Mouse (Mus musculus): Measurements from ENCODE around the gene Capn8.

The Capn8 gene

DNA sequence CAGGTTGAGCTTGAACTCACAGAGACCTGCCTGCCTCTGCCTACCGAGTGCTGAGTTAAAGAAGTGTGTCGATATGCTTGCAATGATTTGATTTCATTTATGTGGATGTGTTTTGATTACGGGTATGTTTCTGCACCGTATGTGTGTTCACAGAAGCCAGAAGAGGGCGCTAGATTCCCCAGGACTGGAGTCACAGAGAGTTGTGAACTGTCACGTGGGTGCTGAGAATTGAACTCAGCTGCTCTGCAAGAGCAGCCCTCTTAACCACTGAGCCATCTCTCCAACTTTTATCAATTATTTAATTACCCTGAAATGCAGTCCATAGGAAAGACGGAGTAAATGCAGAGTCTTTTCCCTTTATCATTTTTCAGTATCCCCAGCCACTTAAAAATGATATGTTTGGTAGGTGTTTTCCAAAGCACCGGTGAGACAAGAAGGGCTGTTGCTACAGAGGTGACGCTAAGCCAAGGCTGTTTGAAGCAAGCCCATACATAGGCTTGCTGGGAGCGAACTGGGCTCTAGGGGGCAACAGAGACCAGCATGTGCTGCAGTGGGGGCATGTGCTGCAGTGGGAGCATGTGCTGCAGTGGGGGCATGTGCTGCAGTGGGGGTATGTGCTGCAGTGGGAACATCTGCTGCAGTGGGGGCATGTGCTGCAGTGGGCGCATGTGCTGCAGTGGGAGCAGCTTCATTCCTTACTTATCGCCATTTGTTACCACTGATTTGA is 11.0 kb upstream of the Capn8 start:
- DNase-seq (ENCODE audit: low spot score): peak; percentile 43

DNA sequence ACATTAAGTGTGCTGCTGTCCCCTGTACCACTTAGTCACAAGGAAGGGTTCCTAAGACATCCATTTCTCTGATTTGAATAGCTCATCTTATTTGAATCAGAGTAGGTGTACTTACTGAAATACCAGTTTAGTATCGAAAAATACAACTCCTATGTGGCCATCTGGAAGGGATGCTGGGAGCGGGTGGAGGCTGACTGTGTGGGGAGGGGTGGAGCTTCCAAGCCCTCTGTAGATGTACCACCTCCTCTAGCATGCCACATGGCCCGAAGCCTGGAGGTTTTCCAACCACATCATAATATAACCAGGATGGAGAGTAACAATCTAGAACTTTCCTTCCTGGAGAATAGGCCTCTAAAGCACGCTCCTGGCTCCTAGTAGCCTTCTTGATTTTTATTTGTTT is 6.5 kb upstream of the Capn8 start:
- DNase-seq (ENCODE audit: low spot score): no peak

DNA sequence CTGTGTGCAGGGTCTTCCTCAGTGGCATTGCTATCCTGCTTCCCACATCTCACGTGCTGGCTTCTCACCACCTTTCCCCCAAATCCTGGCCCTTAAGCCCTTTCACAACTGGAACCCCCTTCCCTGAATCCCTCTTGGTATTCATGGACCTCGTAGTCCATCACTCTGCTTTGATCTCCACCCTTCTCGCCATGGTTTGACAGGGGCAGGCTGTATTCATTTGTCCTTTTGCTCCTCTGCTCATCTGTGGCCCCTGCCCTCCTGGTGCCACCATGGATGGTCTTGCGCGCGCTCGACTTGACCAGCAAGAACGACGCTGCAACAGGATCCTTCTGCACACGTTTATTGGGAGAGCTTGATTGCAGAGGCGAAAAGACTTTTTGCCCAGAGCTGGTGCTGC is 5.3 kb upstream of the Capn8 start:
- no peak for DNase-seq (ENCODE audit: low spot score)

DNA sequence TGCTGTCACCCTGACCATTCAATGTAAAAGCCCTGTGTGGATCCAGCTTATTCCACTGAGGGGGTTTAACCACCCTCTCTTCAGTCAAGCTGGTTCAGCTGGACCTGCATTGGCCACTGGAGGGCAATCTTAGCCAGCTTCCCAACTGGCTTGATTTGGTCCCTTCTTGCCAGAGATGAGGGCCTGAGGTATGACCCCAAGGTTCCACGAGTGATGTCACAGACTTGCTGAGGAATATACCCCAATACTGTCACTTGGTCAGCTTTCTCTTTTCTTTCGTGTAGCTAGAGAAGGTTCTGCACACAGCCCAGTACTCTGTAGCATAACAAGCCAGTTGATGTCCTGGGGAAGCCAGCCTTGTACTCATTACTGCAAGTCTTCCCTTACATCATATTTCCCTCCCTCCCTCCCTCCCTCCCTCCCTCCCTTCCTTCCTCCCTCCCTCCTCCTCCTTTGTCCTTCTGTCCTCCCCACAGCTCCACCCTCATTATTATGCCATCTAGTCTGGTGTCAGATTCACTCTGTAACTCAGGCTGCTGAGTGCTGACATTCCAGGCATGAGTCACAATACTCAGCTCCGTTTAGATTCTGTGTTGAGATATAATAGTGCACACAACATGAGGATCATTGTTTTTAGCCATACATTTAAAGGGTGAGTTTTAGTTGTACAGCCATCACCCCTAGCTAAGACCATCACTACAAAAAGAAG is 4.3 kb upstream of the Capn8 start:
- no peak for DNase-seq (ENCODE audit: low spot score)

DNA sequence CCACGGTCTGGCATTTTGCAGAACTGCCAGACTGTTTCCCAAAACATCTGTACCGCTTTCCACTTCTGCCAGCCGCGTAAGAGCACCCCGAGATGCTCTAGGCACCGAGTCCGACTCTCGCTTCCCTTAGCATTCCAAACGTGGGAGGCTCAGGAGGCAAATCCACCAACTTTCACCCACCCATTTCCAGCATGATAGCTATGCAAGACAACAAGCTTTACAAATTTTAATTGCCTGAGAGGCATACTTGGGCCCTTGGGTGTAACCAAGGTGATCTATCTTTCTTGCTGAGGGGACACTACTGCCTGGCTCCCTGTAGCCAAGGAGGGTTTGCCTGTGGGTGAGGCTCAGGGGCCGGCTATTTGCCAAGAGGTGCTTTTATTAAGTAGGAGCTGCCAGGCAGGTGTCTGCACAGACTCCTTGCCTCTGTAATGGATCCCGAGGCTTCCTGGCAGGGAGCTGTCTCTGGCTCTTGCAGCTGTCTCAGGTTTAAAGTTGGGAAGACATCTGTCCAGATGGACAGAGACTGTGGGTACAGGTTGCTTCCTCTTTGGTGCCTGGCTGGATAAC is 2.8 kb upstream of the Capn8 start:
- no peak for DNase-seq (ENCODE audit: low spot score)

DNA sequence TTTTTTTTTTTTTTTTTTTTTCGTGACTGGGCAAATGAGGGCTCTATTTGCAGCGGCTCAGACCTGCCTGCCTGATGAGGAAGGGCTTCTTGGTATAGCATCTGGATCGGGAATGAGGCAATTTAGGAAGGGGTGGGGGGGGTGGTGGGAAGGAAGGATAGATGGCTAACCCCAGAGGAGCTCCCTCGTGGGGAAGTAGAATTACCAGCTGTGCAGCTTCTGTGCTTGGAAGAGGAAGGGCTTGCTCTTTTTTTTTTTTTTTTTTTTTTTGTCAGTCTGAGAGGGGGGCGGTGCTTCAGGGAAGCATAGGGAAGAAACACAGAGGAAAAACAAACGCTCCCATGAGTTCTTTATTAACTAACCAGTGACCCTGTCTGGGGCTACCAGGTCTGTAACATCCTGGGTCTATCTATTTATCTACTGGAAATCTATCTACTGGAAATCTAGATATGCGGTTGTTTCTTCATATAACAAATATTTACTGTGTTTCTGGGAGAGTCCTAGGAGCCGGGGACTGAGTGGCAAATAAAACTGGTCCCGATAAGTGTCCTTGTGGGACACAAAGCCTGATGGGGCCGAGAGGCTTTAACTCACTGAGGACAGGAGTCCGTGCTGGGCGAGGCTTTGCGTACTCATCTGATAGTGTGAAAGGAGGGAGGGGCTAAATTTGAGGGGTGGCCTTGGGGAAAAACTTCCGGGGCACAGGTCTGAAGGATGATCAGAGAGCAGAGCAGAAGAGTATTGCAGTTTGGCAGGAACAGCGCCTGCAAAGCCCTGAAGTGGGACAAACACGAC is 2.0 kb upstream of the Capn8 start:
- no peak for DNase-seq (ENCODE audit: low spot score)

DNA sequence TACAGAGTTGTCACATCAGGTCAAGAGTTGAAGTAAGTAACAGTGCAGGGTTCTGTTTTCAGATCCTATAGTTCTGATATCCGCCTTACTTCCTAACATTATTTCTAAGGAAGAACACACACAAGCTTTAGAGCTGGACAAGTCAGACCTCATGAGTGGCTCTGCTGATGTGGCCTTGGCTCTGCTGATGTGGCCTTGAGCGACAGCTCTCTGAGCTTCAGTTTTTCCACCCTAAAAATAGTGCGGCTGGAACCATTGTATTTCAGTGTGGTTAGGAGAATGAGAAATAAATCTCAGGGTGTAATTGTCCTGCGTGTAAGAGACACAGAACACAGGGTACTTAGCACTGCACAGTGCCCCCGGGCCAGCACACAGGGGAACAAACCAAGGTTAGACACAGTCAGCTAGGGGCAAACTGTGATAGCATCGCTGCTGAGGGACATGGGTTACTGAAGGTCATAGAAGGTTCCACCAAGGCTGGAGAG is 586 bp downstream of the Capn8 start:
- DNase-seq (ENCODE audit: low spot score): no peak

DNA sequence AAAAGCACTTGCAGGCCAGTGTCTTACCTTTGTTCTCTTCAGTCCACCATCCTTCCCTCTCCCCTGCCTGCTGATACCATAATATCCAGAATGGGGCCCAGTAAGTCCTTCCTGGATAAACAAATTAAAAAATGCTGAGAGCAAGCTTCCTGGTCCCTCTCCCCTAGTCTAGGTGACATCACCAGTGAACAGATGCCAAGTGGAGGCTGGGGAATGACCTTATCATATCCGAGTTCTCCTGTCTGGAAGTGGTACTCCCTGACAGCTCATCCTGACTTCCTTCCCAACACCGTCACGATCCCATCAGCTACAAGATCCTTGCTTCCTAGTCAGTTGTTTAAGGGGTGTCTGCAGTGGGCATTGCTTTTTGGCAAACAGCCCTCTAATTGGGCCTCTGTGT is 6.3 kb downstream of the Capn8 start:
- DNase-seq (ENCODE audit: low spot score): no peak

DNA sequence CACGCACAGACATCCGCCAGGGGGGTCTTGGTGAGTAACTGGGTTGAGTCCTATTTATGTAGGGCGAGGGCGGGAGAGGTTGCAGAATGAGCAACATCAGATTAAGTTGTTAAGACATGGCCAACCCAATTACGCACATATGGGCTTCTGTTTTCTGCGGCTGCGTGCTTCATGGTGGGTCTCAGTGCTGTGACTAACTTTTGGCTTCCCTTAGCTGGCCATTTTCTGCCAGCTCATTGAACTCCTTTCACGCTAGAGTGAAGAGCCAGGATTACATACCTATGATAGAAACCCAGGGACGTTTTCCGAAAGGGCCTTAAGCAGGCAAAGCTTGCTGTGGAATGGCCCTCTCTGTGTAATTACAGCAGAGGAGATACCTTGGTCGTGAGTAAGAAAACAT is 7.2 kb downstream of the Capn8 start:
- no peak for DNase-seq (ENCODE audit: low spot score)

DNA sequence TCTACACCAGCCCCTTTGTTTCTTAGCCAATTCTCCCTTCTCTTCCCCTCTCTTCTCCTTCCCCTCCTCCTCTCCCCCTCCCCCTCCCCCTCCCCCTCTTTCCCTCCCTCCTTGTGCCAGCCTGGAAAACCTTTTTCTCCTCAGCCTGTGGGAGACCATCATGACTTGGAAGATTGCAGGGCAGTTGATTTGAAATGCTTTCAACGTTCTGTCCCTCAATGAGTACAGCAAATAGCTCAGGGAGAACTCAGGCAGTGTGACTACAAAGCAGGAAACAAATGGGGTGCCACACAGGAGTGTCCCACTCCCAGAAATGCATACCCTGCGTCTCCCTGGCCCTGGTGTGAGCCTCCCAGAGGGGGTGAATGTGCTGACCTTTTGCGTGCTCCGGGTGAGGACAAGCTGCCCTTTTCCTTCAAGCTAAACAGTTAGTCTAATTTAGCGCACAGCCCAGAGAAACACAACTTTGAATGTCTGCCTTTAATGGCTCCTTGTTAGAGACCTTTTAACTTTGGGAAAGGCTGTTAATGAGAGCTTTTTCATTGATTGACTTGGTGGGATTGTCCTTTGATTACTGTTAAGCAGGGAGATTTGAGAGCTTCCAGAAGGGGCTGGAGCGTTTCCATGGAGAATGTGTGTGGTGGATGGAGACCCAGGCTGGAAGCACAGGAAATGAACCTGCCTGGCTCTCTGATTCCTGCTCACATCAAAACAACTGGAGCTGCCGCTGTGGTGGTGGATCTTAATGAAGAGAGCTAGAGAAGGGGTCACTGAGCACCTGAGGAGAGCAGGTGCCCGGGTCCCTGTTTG is 9.3 kb downstream of the Capn8 start:
- DNase-seq (ENCODE audit: low spot score): no peak

DNA sequence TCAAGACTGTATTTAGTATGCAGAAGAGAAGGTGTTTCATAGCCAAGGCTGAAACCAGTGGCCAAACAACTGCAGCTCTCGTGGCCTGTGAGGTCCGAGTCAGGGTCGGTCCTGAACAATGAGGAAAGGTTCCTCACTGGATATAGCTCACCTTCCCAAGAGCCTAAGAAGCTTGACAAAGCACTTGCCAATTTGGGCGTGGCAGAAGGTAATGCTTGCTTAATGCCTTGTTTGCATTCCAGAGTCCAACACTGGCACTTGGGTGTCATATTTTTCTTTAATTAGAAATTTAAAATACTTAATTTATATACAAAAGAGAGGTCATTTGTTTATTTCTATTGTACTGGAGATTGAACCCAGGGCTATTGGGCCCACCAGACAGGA is 9.9 kb downstream of the Capn8 start:
- no peak for DNase-seq (ENCODE audit: low spot score)

DNA sequence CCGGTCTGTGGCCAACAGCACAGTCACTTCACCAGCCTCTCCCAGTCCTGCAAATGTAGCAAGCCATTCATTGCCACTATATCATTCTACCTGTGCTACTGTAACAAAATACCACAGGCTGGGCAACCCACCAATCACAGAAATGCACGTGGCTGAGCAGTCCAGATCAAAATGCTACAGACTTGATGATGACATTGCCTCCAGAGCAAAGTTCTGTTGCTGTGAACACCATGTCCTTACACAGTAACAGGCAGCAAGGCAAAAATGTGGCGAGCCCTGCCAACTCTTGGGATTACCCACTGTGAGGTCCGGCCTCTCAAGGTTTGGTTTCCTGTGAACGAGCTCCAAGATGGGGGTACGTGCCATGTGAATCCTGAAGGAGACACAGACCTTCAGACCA is 19.4 kb downstream of the Capn8 start:
- no peak for DNase-seq (ENCODE audit: low spot score)

DNA sequence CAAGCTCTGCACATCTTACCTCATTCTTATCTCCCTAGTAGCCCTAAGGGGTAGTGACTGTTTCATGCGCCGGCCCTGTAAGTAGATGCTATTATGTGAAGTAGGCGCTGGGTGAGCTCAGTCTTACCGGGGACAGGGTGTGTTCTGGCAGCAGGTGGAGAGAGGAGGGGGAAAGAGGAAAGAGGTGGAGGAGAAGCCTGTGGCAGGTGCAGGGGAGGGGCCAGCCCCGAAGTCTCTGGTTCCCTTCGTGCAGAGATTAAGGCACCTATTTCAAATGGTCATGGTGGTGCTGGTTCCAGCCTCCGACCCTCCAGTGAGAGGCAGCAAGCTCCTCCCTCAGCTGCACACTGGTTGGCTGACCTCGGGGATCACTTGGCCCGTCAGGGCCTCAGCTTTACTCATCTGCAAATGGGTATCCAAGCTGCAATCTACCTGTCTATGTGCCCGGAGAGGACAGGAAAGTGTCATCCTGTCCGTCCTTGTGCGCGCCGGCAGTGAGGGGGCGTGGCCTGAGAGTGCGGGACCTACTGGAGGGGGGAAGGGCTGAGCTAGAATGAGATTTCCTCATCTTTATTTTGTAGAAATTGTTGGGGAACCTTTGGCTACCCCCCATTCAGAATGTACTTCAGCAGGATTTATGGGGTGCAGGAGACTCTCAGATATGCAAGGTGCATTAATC is 20.5 kb downstream of the Capn8 start:
- DNase-seq (ENCODE audit: low spot score): no peak

DNA sequence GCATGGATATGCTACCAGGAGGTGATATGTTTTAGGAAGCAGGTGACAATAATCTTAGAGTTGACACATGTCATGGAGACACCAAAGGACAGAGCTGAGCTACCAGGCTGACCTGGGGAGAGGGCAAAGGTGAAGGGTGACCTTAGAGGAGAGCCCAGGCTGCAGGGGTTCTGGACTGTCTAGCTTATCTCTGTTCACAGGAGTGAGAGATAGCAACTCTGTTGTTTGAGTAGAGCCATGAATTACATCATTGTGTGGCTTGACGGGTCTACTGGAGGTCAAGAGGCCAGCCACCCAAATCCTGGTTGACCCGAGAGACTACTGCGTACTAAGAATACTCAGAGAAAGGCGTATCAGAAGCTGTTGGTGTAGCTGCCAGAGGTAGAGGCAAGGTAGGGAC is 22.9 kb downstream of the Capn8 start:
- no peak for DNase-seq (ENCODE audit: low spot score)

DNA sequence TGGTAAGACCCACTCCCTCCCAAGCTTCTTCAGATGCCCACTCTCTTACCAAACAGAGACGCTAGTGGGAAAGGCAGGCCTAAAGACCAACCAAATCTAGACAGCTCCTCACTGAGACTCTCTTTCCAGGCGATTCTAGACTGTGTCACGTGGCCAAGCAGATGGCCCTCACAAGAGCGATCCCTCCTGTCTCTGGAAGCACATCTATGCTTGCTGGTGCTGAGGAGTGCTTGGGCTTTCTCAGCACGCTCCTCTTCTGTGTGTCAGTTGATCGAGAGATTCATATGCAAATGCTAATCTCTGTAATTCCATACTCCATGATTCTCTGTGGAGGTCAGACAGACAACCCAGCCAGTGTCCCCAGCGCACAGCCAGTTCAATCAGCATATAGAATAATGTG is 26.7 kb downstream of the Capn8 start:
- DNase-seq (ENCODE audit: low spot score): no peak

DNA sequence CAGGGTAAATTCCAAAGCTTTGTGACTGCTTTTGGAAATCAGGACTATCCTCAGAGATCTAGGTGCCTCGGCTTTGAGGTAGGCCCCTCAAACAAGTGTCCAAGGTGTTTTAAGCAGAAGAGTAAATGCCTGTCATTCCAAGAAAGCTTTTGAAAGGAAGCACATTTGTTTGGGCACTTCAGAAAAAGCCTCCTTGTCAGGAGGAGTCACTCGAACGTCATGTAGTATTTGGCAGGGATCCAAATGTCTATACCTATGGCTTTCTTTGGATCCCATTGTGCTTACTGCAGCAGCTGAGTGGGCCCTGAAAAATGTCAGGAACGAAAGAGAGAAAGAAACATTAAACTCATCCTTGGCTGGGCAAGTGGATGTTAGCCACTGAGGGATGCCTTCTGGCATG is 27.6 kb downstream of the Capn8 start:
- DNase-seq (ENCODE audit: low spot score): no peak

DNA sequence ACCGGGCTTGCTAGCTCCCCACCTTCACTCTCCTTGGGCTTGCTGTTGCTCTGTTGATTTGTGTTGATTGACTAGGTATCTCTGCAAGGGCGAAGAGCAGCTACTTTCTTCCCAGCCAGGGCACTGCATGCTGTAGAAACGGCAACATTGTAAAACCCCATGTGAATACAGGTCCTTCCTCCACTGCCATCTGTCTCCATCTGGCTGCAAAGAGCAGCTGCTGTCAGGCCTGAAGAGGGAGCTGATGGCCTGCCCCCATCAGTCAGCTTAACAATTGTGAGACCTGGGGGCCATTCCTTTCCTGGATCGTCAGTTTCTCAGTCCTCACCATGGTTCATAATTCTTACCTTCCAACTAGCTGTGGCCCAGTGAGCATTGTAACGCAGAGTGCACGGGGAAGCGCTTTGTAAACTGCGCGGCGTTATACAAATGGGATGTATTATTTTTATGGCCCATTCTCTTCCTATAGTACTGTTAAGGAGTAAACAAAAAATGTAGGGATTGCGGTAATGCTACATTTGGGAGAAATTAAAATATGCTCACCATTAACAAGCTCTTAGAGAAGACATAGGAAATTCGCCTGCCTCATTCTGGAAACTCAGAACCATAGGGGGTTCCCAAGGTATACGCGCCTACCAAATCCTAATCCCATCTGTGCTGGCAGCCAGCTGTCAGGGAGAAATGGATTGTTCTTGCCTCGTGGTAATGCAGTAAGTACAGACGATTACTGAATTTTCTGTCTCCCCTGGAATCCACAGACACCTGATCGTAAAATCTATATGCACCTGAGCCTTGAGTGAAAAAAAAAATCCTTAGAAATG is 40.7 kb downstream of the Capn8 start:
- no peak for DNase-seq (ENCODE audit: low spot score)

DNA sequence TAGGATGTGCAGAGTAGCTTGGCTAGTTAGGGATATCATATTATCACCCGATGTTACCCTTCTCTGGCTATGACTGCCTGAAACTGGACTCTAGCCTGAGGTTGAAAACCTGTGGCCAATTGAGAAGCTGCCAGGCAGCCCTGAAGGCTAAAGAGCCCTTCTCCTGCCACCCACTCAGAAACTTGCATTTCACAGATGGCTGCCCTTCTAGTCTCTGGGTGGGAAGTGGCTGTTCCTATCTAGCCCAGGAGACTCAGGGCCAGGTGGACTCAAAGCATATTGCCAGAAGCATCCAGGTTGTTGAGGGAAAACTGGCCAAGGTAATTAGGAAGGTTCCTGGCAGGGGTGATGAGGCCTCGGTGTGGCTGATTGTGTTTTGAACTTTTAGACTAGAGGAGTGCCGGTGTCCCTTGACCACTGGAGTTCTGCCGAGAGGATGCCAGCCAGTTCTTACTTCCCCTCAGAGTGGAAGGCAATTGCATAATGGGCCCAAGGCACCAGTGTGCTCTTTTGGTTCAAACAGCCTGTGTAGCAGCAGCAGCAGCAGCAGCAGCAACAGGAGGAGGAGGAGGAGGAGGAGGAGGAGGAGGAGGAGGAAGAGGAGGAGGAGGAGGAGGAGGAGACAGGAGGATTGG is 45.0 kb downstream of the Capn8 start:
- DNase-seq (ENCODE audit: low spot score): no peak

DNA sequence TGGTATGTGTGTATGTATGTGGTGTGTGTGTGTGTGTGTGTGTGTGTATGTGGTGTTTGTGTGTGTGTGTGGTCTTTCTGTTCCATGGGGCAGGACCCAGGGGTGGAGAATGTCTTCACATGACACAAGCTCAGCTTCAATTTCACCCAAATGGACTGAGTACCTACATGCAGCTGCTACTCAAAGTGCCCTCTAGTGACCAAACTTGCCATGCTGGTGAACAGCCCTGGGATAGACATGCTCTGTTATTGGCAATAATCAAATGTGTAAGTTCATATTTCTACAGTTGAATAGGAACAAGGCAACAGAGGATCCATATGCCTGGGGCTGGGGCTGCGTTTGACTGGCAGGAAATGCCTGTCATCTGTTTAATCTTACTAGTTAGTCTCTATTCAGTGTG is 50.7 kb downstream of the Capn8 start:
- DNase-seq (ENCODE audit: low spot score): no peak
